Mouse (Mus musculus): ENCODE results near the gene Ldlrad3.

DNA sequence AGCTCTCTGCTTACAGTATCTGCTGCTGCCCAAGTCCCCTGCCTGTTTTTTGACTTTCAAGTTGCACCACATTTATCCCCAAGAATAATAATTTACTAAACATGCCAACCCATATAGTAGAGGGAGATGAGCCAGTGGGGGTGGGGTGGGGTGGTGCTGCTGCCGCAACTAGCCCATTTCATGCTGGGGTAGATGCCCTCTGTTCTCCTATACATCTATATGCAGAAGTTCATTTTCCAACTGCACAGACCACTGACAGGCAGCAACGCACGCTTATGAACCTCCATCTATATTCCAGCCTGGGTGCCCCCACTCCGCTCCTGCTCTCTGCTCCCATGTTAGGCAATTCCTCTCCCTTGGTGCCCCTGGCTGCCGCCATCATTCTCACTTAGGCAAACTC, 145.7 kb downstream of the Ldlrad3 start:
- TF ChIP-seq POLR2A (IDR thresholded peaks at IDR 0.05; ENCODE audit: low read depth, low read length): no peak
- TF ChIP-seq CTCF (conservative IDR thresholded peaks at IDR 0.05; ENCODE audit: insufficient read depth, insufficient read length, low read depth, low read length): no peak

All from kidney, adult 2 months (tissue).